Mouse (Mus musculus): ENCODE data around the gene Gm10974. TPM values are rescaled to one million over a fixed set of nuclear protein-coding genes. Genes with fewer than 3 reads are reported as not detected.

Gene Gm10974
- total and polyA plus RNA-seq, 3 experiments, result not detected

GRCm38 (mm10) chr7:66348588-66348987 lies 17.1 kb upstream of the Gm10974 start:
- Histone ChIP-seq H3K4me1 (ENCODE audit: control insufficient read depth in 1 of 2, insufficient read depth in 2 of 2) (peaks cover 0 to 18% of the 10 kb centered on the region in 2 experiments; a peak in 2 of 4 replicates), H3K4me3 (replicated peaks in 1 of 3; ENCODE audit: low read depth in 2 of 3, low read length in 2 of 3, poor library complexity in 1 of 3) (no peak overlapping the region), H3K36me3 (replicated peaks in 1 of 2; ENCODE audit: control insufficient read depth in 1 of 2, insufficient read depth in 1 of 2, low read length in 1 of 2) (peaks cover 5 to 45% of the 10 kb centered on the region in 2 experiments), H3K9ac (ENCODE audit: insufficient read depth, low read depth) (no peak overlapping the region), H3K79me2 (replicated peaks; ENCODE audit: control insufficient read depth, extremely low read depth, insufficient read depth, poor library complexity, severe bottlenecking) (no peaks in the 10 kb centered on the region), H3K27me3 (replicated peaks) (no peaks in the 10 kb centered on the region), H3K27ac (ENCODE audit: insufficient read depth, low read depth) (no peak overlapping the region), H3K4me2 (ENCODE audit: insufficient read depth, low read depth, poor library complexity, severe bottlenecking) (no peak overlapping the region), H3K9me3 (replicated peaks; ENCODE audit: low read length) (no peaks in the 10 kb centered on the region)
- dilution Hi-C loops (cut with MboI; ENCODE audit: extremely low pct_ligation_motif_present, extremely low pct_unique_long_range_greater_than_20kb, low sequenced_read_pairs) (no loop called here), in situ Hi-C loops (cut with MboI; ENCODE audit: low pct_ligation_motif_present, low pct_unique_long_range_greater_than_20kb, low sequenced_read_pairs) (no loop called here)
- peak; percentile 10 for DNase-seq (ENCODE audit: extremely low read depth)
- TF ChIP-seq MYC (IDR thresholded peaks at IDR 0.05; ENCODE audit: low read depth, low read length), result peak; percentile 55; the same call in 1 of the 2 replicates
- no peak for TF ChIP-seq POLR2AphosphoS2 (IDR thresholded peaks at IDR 0.05; ENCODE audit: low read depth, low read length)
- no peak for TF ChIP-seq CHD2 (IDR thresholded peaks at IDR 0.05; ENCODE audit: low read length)
- TF ChIP-seq IRF4 (IDR thresholded peaks at IDR 0.05; ENCODE audit: low read depth, low read length), result peak; percentile 46; the same call in 1 of the 2 replicates
- no peak for TF ChIP-seq ZKSCAN1 (IDR thresholded peaks at IDR 0.05; ENCODE audit: borderline replicate concordance, low read depth, low read length)
- TF ChIP-seq MAX (IDR thresholded peaks at IDR 0.05; ENCODE audit: low read length), result peak; percentile 68
- no peak for TF ChIP-seq HCFC1 (IDR thresholded peaks at IDR 0.05; ENCODE audit: low read depth, low read length)
- no peak for TF ChIP-seq NRF1 (IDR thresholded peaks at IDR 0.05; ENCODE audit: low read depth, low read length)
- TF ChIP-seq UBTF (IDR thresholded peaks at IDR 0.05; ENCODE audit: low read depth, low read length), result no peak
- no peak for TF ChIP-seq MAFK (IDR thresholded peaks at IDR 0.05; ENCODE audit: insufficient replicate concordance, low read length)

GRCm38 (mm10) chr7:66349670-66350069 lies 16.0 kb upstream of the Gm10974 start:
- dilution Hi-C loops (cut with MboI; ENCODE audit: extremely low pct_ligation_motif_present, extremely low pct_unique_long_range_greater_than_20kb, low sequenced_read_pairs), result no loop called here
- in situ Hi-C loops (cut with MboI; ENCODE audit: low pct_ligation_motif_present, low pct_unique_long_range_greater_than_20kb, low sequenced_read_pairs), result no loop called here

More at GRCm38 (mm10) chr7:66349670-66350069, 16.0 kb upstream of the Gm10974 start:
- no peak for DNase-seq (ENCODE audit: extremely low read depth)
- Histone ChIP-seq H3K4me2 (ENCODE audit: insufficient read depth, low read depth, poor library complexity, severe bottlenecking) (no peak overlapping the region), H3K9me3 (replicated peaks; ENCODE audit: low read length) (no peaks in the 10 kb centered on the region), H3K79me2 (replicated peaks; ENCODE audit: control insufficient read depth, extremely low read depth, insufficient read depth, poor library complexity, severe bottlenecking) (no peaks in the 10 kb centered on the region), H3K9ac (ENCODE audit: insufficient read depth, low read depth) (no peak overlapping the region), H3K4me1 (ENCODE audit: control insufficient read depth in 1 of 2, insufficient read depth in 2 of 2) (peaks cover 0 to 16% of the 10 kb centered on the region in 2 experiments; a peak in 2 of 4 replicates), H3K4me3 (replicated peaks in 1 of 3; ENCODE audit: low read depth in 2 of 3, low read length in 2 of 3, poor library complexity in 1 of 3) (no peak overlapping the region), H3K27me3 (replicated peaks) (no peaks in the 10 kb centered on the region), H3K36me3 (replicated peaks in 1 of 2; ENCODE audit: control insufficient read depth in 1 of 2, insufficient read depth in 1 of 2, low read length in 1 of 2) (peaks cover 5 to 42% of the 10 kb centered on the region in 2 experiments), H3K27ac (ENCODE audit: insufficient read depth, low read depth) (no peak overlapping the region)
- TF ChIP-seq PAX5 (IDR thresholded peaks at IDR 0.05; ENCODE audit: low read length) (no peak), ZKSCAN1 (IDR thresholded peaks at IDR 0.05; ENCODE audit: borderline replicate concordance, low read depth, low read length) (no peak), NRF1 (IDR thresholded peaks at IDR 0.05; ENCODE audit: low read depth, low read length) (no peak), POLR2A (IDR thresholded peaks at IDR 0.05; ENCODE audit: low read depth, low read length) (no peak), IRF4 (IDR thresholded peaks at IDR 0.05; ENCODE audit: low read depth, low read length) (no peak), ETS1 (conservative IDR thresholded peaks at IDR 0.05; ENCODE audit: low read depth, low read length) (no peak), MYC (IDR thresholded peaks at IDR 0.05; ENCODE audit: low read depth, low read length) (no peak), MAX (IDR thresholded peaks at IDR 0.05; ENCODE audit: low read length) (no peak), HCFC1 (IDR thresholded peaks at IDR 0.05; ENCODE audit: low read depth, low read length) (no peak), SIN3A (IDR thresholded peaks at IDR 0.05; ENCODE audit: low read length) (no peak), TBP (conservative IDR thresholded peaks at IDR 0.05; ENCODE audit: low read depth, low read length) (no peak), MEF2A (IDR thresholded peaks at IDR 0.05; ENCODE audit: borderline replicate concordance, low read depth, low read length) (no peak), JUND (conservative IDR thresholded peaks at IDR 0.05; ENCODE audit: low read depth, low read length) (no peak), MXI1 (IDR thresholded peaks at IDR 0.05; ENCODE audit: low read depth, low read length) (no peak)

Data from CH12.LX (cell line).